Mouse (Mus musculus) midbrain, embryonic 16.5 days (tissue): ENCODE results near the gene Commd1. TPM values are rescaled to one million over a fixed set of nuclear protein-coding genes. Genes with fewer than 3 reads are reported as not detected.

Source experiments
- ATAC-seq: fragments of 200-750 bp; cut with Nextera tagmentation; 2 replicates; pipeline ENCODE4 v1.8.0; 2017; ENCODE audit warnings: moderate TSS enrichment
- H3K27ac ChIP-seq: fragments of 300-500 bp; sonication (generic); 2 replicates; pipeline ENCODE4 v1.5.1; 2014; ENCODE audit warnings: mild to moderate bottlenecking, low read length, mixed read lengths
- H3K27me3 ChIP-seq: fragments of 300-500 bp; sonication (generic); 2 replicates; pipeline ENCODE4 v1.6.1; 2014; ENCODE audit warnings: low read depth, low read length, mixed read lengths; ENCODE audit not compliant: control insufficient read depth, insufficient read depth
- H3K36me3 ChIP-seq: fragments of 300-500 bp; sonication (generic); 2 replicates; pipeline ENCODE4 v1.6.1; 2014; ENCODE audit warnings: mild to moderate bottlenecking, low read length, moderate library complexity, mixed read lengths; ENCODE audit not compliant: control insufficient read depth, insufficient read depth
- H3K4me1 ChIP-seq: fragments of 300-500 bp; sonication (generic); 2 replicates; pipeline ENCODE4 v1.6.1; 2014; ENCODE audit warnings: mild to moderate bottlenecking, low read length, mixed read lengths; ENCODE audit not compliant: control insufficient read depth, insufficient read depth
- H3K4me2 ChIP-seq: fragments of 300-500 bp; sonication (generic); 2 replicates; pipeline ENCODE4 v1.6.1; 2014; ENCODE audit warnings: mild to moderate bottlenecking, low read length, mixed read lengths
- H3K4me3 ChIP-seq: fragments of 300-500 bp; sonication (generic); 2 replicates; pipeline ENCODE4 v1.5.1; 2014; ENCODE audit warnings: low read depth, mild to moderate bottlenecking, low read length, moderate library complexity, mixed read lengths
- H3K9ac ChIP-seq: fragments of 300-500 bp; sonication (generic); 2 replicates; pipeline ENCODE4 v1.6.1; 2014; ENCODE audit warnings: low read depth, low read length, mixed read lengths
- H3K9me3 ChIP-seq: fragments of 300-500 bp; sonication (generic); replicated peaks from 2 replicates; pipeline ENCODE4 v1.6.1; 2014; ENCODE audit warnings: mild to moderate bottlenecking, low read length, mixed read lengths; ENCODE audit not compliant: control insufficient read depth, poor library complexity, severe bottlenecking
- WGBS: fragments of 180-500 bp; shearing (Covaris S2); extraction: QIAGEN DNeasy Blood & Tissue Kit; methylation state at CpG from one replicate; pipeline ENCODE4 v1.1.7; 2014; 5-methylcytosine and 5-hydroxymethylcytosine counted together
- polyA plus RNA-seq: library from polyadenylated mRNA; unstranded; fragments of >200 nt; fragmentation: Nextera tagmentation; extraction: Ambion mirVana; gene quantifications from 2 replicates; pipeline ENCODE4 v1.2.1, GENCODE M21; 2015

The Commd1 gene
- polyA plus RNA-seq, 1 experiment from 2014 or later: 248 TPM

GRCm38 (mm10) chr11:22893075-22893474, 89.1 kb downstream of the Commd1 start:
- Histone ChIP-seq H3K27me3 (no peaks in the 10 kb centered on the region), H3K9ac (no peak overlapping the region), H3K9me3 (no peaks in the 10 kb centered on the region), H3K4me2 (no peak overlapping the region), H3K4me3 (no peak overlapping the region), H3K4me1 (no peaks in the 10 kb centered on the region), H3K27ac (no peak overlapping the region), H3K36me3 (no peaks in the 10 kb centered on the region)
- no peak for ATAC-seq
- 52% methylated on average over 3 of the region's 3 CpGs for WGBS

GRCm38 (mm10) chr11:22892466-22892865, 89.7 kb downstream of the Commd1 start:
- Histone ChIP-seq H3K4me2 (no peak overlapping the region), H3K9ac (no peak overlapping the region), H3K27me3 (no peaks in the 10 kb centered on the region), H3K4me3 (no peak overlapping the region), H3K9me3 (no peaks in the 10 kb centered on the region), H3K27ac (no peak overlapping the region), H3K36me3 (no peaks in the 10 kb centered on the region), H3K4me1 (no peaks in the 10 kb centered on the region)
- 73% methylated on average over 6 of the region's 6 CpGs for WGBS
- no peak for ATAC-seq

DNA sequence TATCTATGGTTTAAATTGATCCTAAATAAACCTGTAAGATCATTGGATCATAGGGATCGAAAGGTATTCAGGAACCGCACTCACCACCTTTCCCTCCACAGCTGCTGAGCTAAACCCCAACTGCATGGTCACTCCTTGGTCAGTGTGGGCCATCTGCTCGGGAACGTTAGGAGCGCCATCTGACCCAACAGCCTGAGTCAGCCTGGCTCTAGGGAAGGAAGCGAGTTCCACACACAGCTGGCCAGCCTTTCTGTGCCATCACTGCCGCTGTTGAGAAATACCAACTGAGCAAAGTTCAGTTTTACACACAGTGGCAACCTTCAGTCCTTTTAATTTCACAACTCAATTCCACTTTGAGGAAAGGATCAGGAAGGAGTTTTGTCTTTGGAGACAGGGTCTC, 90.3 kb downstream of the Commd1 start:
- no peak for ATAC-seq
- no peak overlapping the region for H3K4me2 ChIP-seq
- no peak overlapping the region for H3K9ac ChIP-seq
- no peaks in the 10 kb centered on the region for H3K4me1 ChIP-seq
- no peak overlapping the region for H3K27ac ChIP-seq
- no peaks in the 10 kb centered on the region for H3K27me3 ChIP-seq
- WGBS: 94% methylated on average over 7 of the region's 7 CpGs
- H3K9me3 ChIP-seq: no peaks in the 10 kb centered on the region
- no peak overlapping the region for H3K4me3 ChIP-seq
- H3K36me3 ChIP-seq: no peaks in the 10 kb centered on the region

- no peak overlapping the region for H3K4me2 ChIP-seq
- no peak overlapping the region for H3K4me3 ChIP-seq
- H3K27ac ChIP-seq: no peak overlapping the region
- ATAC-seq: no peak
- no peaks in the 10 kb centered on the region for H3K27me3 ChIP-seq
- no peaks in the 10 kb centered on the region for H3K36me3 ChIP-seq
- WGBS: 78% methylated on average over 9 of the region's 9 CpGs
- no peak overlapping the region for H3K9ac ChIP-seq
- no peaks in the 10 kb centered on the region for H3K4me1 ChIP-seq
- no peaks in the 10 kb centered on the region for H3K9me3 ChIP-seq
Measured at GRCm38 (mm10) chr11:22891242-22891641, 90.9 kb downstream of the Commd1 start.

DNA sequence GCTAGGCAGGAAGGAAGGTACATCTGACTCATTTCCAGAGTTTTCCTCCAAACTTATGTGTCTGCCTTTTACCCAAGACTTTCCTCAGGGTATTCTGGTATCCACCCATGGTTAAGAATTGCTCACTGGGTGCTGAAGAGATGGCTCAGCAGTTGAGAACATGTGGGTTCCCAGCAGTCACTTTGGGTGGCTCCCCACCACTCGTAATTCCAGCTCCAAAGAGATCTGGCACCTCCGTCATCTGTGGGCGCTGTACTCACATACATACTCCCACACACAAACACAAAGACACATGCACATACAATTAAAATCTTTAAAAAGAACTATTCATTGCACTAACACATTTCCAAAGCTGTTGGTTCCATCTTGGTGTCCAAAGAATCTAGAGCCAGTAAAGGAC, 93.0 kb downstream of the Commd1 start:
- no peak overlapping the region for H3K9ac ChIP-seq
- no peak for ATAC-seq
- 98% methylated on average over 3 of the region's 3 CpGs for WGBS
- H3K4me3 ChIP-seq: no peak overlapping the region
- no peaks in the 10 kb centered on the region for H3K4me1 ChIP-seq
- no peaks in the 10 kb centered on the region; the same call in 1 of the 2 replicates for H3K27me3 ChIP-seq
- H3K4me2 ChIP-seq: no peak overlapping the region
- no peaks in the 10 kb centered on the region for H3K36me3 ChIP-seq
- no peak overlapping the region for H3K27ac ChIP-seq
- no peaks in the 10 kb centered on the region for H3K9me3 ChIP-seq

- Histone ChIP-seq H3K4me3 (no peak overlapping the region), H3K9ac (no peak overlapping the region), H3K4me1 (no peaks in the 10 kb centered on the region), H3K27me3 (no peaks in the 10 kb centered on the region; the same call in 1 of the 2 replicates), H3K36me3 (no peaks in the 10 kb centered on the region), H3K9me3 (no peaks in the 10 kb centered on the region), H3K27ac (no peak overlapping the region), H3K4me2 (no peak overlapping the region)
- 93% methylated on average over 4 of the region's 4 CpGs for WGBS
- no peak; the same call in 1 of the 2 replicates for ATAC-seq
Measured at GRCm38 (mm10) chr11:22886991-22887390, 95.2 kb downstream of the Commd1 start.

DNA sequence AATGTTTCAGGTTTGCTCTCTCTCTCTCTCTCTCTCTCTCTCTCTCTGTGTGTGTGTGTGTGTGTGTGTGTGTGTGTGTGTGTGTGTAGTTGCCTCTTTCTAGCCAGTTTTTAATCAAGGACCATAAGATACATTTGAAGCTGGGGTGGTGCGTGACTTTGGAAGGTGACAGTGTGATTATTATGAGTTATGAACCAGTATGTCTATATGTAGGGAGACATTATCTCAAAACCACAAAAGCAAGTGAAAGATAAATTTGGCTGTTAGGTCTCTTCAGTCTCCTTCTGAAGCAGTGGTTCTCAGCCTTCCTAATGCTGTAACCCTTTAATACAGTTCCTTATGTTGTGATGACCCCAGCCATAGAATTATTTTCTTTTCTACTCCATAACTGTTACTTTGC, 96.8 kb downstream of the Commd1 start:
- no peaks in the 10 kb centered on the region for H3K36me3 ChIP-seq
- no peaks in the 10 kb centered on the region for H3K9me3 ChIP-seq
- WGBS: 96% methylated on average over 1 of the region's 1 CpGs
- H3K27ac ChIP-seq: no peak overlapping the region
- no peak overlapping the region for H3K9ac ChIP-seq
- H3K4me3 ChIP-seq: no peak overlapping the region
- H3K4me2 ChIP-seq: no peak overlapping the region
- no peak for ATAC-seq
- no peaks in the 10 kb centered on the region; the same call in 1 of the 2 replicates for H3K27me3 ChIP-seq
- H3K4me1 ChIP-seq: no peaks in the 10 kb centered on the region

GRCm38 (mm10) chr11:22883676-22884075, 98.5 kb downstream of the Commd1 start:
- Histone ChIP-seq H3K9ac (no peak overlapping the region), H3K27ac (no peak overlapping the region), H3K4me2 (no peak overlapping the region), H3K36me3 (no peaks in the 10 kb centered on the region), H3K27me3 (no peaks in the 10 kb centered on the region; the same call in 1 of the 2 replicates), H3K9me3 (no peaks in the 10 kb centered on the region), H3K4me1 (no peaks in the 10 kb centered on the region), H3K4me3 (no peak overlapping the region)
- ATAC-seq: no peak
- 89% methylated on average over 2 of the region's 2 CpGs for WGBS

GRCm38 (mm10) chr11:22882926-22883325, 99.3 kb downstream of the Commd1 start:
- H3K9me3 ChIP-seq: no peaks in the 10 kb centered on the region
- H3K4me1 ChIP-seq: no peaks in the 10 kb centered on the region
- no peaks in the 10 kb centered on the region; the same call in 1 of the 2 replicates for H3K27me3 ChIP-seq
- H3K27ac ChIP-seq: no peak overlapping the region
- no peaks in the 10 kb centered on the region for H3K36me3 ChIP-seq
- H3K4me3 ChIP-seq: no peak overlapping the region
- no peak overlapping the region for H3K4me2 ChIP-seq
- ATAC-seq: no peak
- no peak overlapping the region for H3K9ac ChIP-seq
